Mouse (Mus musculus) hindbrain, postnatal 0 days (tissue): ENCODE measurements around the gene Tmc6. TPM values are rescaled to one million over a fixed set of nuclear protein-coding genes. Genes with fewer than 3 reads are reported as not detected.
"Not testable (repeated sequence)": the region's sequence is repeated elsewhere in the genome, so short reads cannot be mapped to it uniquely, and the experiment has no call there.

ENCODE experiments used
- ATAC-seq: fragments of 200-750 bp; cut with Nextera tagmentation; 2 replicates; pipeline ENCODE4 v1.8.0; 2017; ENCODE audit warnings: mild to moderate bottlenecking, moderate TSS enrichment, moderate library complexity
- DNase-seq: peaks from one replicate; pipeline ENCODE4 v3.0.0-alpha.2; 2015; ENCODE audit warnings: low spot score
- H3K27ac ChIP-seq: fragments of 300-500 bp; sonication (generic); 2 replicates; pipeline ENCODE4 v1.5.1; 2014; ENCODE audit warnings: mild to moderate bottlenecking
- H3K27me3 ChIP-seq: fragments of 300-500 bp; sonication (generic); 2 replicates; pipeline ENCODE4 v1.6.1; 2014; ENCODE audit warnings: low read length, mixed read lengths; ENCODE audit not compliant: insufficient read depth
- H3K36me3 ChIP-seq: fragments of 300-500 bp; sonication (generic); 2 replicates; pipeline ENCODE4 v1.6.1; 2014; ENCODE audit warnings: low read length, mixed read lengths; ENCODE audit not compliant: insufficient read depth
- H3K4me1 ChIP-seq: fragments of 300-500 bp; sonication (generic); 2 replicates; pipeline ENCODE4 v1.6.1; 2014; ENCODE audit warnings: antibody characterized with exemption, low read length, mixed read lengths; ENCODE audit not compliant: insufficient read depth
- H3K4me2 ChIP-seq: fragments of 300-500 bp; sonication (generic); 2 replicates; pipeline ENCODE4 v1.6.1; 2014; ENCODE audit warnings: low read depth, mild to moderate bottlenecking, low read length, moderate library complexity, mixed read lengths
- H3K4me3 ChIP-seq: fragments of 300-500 bp; sonication (generic); 2 replicates; pipeline ENCODE4 v1.5.1; 2014; ENCODE audit warnings: low read length
- H3K9ac ChIP-seq: fragments of 300-500 bp; sonication (generic); replicated peaks from 2 replicates; pipeline ENCODE4 v1.6.1; 2014; ENCODE audit warnings: mild to moderate bottlenecking, low read length, moderate library complexity, mixed read lengths
- H3K9me3 ChIP-seq: fragments of 300-500 bp; sonication (generic); 2 replicates; pipeline ENCODE4 v1.6.1; 2016; ENCODE audit warnings: low read length, mixed read lengths
- CTCF ChIP-seq: IDR thresholded peaks from 2 replicates; pipeline ENCODE4 v1.5.1; 2016; ENCODE audit warnings: antibody characterized with exemption, control low read depth, low read depth
- WGBS: fragments of 180-500 bp; shearing (Covaris S2); extraction: QIAGEN DNeasy Blood & Tissue Kit; methylation state at CpG from one replicate; pipeline ENCODE4 v1.1.7; 2014; 5-methylcytosine and 5-hydroxymethylcytosine counted together
- polyA plus RNA-seq: library from polyadenylated mRNA; unstranded; fragments of >200 nt; fragmentation: Nextera tagmentation; extraction: Ambion mirVana; gene quantifications from 2 replicates; pipeline ENCODE4 v1.2.1, GENCODE M21; 2015
- total RNA-seq: library from RNA; depleted of rRNA; stranded (reverse); fragments of >200 nt; gene quantifications from 2 replicates; pipeline ENCODE4 v1.2.3, GENCODE M21; 2014

Gene Tmc6
- total and polyA plus RNA-seq, 2 experiments from 2014 or later = 3.2 to 4.7 TPM

DNA sequence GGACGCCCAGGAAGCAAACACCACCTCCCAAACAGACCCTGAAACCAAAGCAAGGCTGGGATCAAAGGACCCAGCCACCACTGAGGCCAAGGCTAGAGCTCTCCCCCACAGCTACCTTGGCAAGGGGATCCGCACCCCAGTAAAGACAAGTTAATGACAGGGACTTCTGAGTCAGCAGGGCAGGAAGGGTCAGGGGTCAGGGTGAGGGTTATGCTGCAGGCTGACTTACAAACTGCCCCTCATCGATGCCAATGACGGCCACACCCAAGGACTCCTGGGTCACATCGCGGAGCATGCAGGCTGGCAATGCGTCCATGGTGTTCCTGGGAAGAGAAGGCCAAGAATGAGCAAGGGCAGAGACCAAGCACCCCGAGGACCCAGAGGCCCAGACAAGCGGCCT is 39.9 kb upstream of the Tmc6 start:
- ATAC-seq (no peak), DNase-seq (no peak)
- Histone ChIP-seq H3K4me3 (no peak overlapping the region), H3K9me3 (no peaks in the 10 kb centered on the region), H3K27ac (no peak overlapping the region), H3K36me3 (no peaks in the 10 kb centered on the region), H3K27me3 (no peaks in the 10 kb centered on the region), H3K4me2 (no peak overlapping the region), H3K9ac (no peak overlapping the region), H3K4me1 (peaks cover 9% of the 10 kb centered on the region; the same call in 1 of the 2 replicates)
- 90% methylated on average over 9 of the region's 9 CpGs for WGBS
- TF ChIP-seq CTCF = no peak

DNA sequence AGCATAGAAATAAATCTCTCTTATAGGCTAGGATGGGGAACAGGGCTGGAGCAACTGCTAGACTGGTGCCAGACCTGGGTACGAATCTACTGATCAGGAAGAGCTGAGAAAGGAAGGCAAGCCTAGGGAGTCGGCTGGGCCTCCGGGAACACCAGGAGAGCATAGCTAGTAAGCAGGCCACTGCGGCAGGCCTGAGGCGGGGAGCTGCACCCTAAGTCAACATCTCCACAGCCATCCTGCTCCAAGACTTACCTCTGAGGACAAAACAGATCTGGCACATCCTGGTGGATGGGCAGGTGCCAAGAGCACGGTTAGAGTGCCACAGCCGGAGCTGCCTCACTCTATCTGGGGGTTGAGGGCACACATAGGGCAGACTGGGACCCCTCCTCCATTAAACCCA is 38.2 kb upstream of the Tmc6 start:
- DNase-seq (no peak), ATAC-seq (no peak)
- no peak overlapping the region for H3K9ac ChIP-seq
- H3K36me3 ChIP-seq = no peaks in the 10 kb centered on the region
- H3K4me2 ChIP-seq = no peak overlapping the region
- H3K27me3 ChIP-seq = no peaks in the 10 kb centered on the region
- no peak for TF ChIP-seq CTCF
- H3K4me1 ChIP-seq = 0 out of 2 replicates have a peak, but pooled peaks cover 5% of the 10 kb centered on the region
- no peak overlapping the region for H3K4me3 ChIP-seq
- H3K9me3 ChIP-seq = no peaks in the 10 kb centered on the region
- 93% methylated on average over 7 of the region's 7 CpGs for WGBS
- H3K27ac ChIP-seq = no peak overlapping the region

DNA sequence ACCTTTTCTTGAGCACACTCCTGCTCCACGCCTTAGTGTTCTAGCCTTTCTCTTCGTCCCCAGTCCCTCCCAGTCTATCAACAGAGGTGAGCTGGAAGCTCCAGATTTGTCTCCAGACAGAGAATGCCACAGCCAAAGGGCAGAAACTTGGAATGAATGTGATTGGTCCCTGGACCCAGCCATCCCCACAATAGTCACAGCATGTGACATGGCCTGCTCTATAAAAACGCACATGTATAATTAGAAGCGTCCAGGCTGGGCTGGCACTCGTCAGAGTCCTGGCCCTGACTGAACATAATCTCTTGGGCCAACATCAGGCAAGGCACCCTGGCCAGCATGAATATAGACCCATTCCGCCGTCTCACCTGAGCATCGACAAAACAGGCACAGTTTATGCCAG is 37.1 kb upstream of the Tmc6 start:
- ATAC-seq (no peak), DNase-seq (no peak)
- no peak overlapping the region for H3K4me3 ChIP-seq
- H3K36me3 ChIP-seq = no peaks in the 10 kb centered on the region
- 49% methylated on average over 8 of the region's 8 CpGs for WGBS
- H3K27ac ChIP-seq = no peak overlapping the region
- no peak overlapping the region for H3K9ac ChIP-seq
- H3K4me2 ChIP-seq = no peak overlapping the region
- H3K9me3 ChIP-seq = no peaks in the 10 kb centered on the region
- 0 out of 2 replicates have a peak, but pooled peaks cover 3% of the 10 kb centered on the region for H3K4me1 ChIP-seq
- H3K27me3 ChIP-seq = no peaks in the 10 kb centered on the region
- TF ChIP-seq CTCF = no peak

DNA sequence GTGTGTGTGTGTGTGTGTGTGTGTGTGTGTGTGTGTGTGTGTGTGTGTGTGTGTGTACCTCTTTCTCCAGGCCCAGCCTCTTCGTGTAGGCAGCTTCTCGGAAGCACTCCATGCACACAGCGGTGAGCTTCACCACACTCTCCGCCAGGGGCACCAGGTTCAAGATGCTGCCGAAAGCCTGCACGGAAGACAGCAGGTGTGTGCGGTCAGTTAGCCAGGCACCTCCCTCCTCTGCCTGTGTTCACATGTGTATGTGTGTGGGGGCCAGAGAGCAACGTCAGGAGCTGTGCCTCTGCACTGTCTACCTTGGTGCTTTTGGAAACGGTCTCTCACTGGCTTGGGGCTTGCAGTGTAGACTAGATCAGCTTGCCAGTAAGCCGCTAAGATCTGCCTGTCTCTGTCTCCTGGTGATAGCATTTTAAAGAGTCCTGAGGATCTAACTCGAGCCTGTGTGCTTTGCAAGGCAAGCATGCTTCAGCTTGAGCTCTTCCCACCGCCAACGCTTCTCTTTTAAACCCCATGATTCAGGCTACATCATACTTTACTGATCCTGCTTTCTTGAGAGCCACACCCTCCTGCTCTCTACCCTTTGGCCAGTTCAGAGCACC is 34.5 kb upstream of the Tmc6 start:
- H3K27ac ChIP-seq = no peak overlapping the region
- no peak for TF ChIP-seq CTCF
- 0 out of 2 replicates have a peak, but pooled peaks cover 2% of the 10 kb centered on the region for H3K4me1 ChIP-seq
- 88% methylated on average over 12 of the region's 13 CpGs for WGBS
- no peaks in the 10 kb centered on the region for H3K36me3 ChIP-seq
- DNase-seq (no peak), ATAC-seq (no peak; the same call in 1 of the 2 replicates)
- H3K4me3 ChIP-seq = no peak overlapping the region
- no peak overlapping the region for H3K4me2 ChIP-seq
- H3K9ac ChIP-seq = no peak overlapping the region
- no peaks in the 10 kb centered on the region for H3K9me3 ChIP-seq
- H3K27me3 ChIP-seq = no peaks in the 10 kb centered on the region

DNA sequence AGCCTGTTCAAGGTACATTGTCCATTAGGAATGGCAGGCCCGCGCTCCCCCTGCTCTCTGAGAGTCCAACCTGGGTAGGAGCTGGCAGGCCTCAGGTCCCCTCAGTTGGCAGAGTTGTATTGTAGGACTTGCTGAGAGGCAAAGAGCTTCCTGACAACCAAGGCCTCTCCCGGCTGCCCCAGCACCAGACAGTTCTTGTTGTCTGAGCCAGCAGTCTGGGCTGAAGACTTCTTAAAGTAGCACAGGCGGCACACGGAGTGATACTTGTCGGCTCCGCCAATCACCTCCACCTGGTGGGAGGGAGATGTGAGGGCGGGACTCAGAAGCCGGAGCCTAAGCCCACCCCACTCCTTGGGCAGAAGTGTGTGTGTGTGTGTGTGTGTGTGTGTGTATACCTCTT is 33.9 kb upstream of the Tmc6 start:
- 81% methylated on average over 9 of the region's 9 CpGs for WGBS

DNA sequence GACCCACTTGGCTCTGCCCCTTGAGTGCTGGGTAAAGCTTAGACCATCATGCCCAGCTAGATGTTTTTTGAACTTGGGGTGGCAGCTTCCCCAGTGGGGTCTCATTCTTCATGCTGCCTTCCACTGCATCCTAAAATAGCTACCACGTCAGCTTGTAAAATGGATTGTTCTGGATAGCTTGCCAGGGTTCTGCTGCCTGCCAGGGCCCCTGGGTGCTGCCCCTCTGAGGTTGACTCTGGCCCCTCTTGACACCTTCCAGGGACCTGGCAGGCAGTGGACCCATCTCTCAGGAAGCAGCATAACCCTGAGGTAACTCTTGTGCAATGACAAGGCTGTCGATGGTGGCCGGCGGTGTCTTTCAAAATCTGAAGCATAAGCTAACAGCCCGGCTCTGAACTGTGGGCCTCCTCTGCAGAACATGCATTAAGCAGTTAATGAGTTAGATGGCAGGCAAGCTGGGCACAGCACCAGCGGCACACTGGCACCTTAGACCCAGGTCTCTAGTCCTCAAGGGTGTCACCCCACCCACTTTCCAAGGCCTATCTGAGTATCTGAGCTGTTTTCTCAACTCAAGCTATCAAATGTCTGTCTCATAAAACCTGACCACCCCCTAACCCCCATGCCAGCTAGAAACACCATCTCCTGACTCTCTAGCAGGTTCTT is 32.8 kb upstream of the Tmc6 start:
- no peak overlapping the region for H3K4me3 ChIP-seq
- peaks cover 11% of the 10 kb centered on the region for H3K4me1 ChIP-seq
- H3K36me3 ChIP-seq = no peaks in the 10 kb centered on the region
- H3K9ac ChIP-seq = no peak overlapping the region
- H3K4me2 ChIP-seq = no peak overlapping the region
- no peaks in the 10 kb centered on the region for H3K27me3 ChIP-seq
- WGBS = 85% methylated on average over 6 of the region's 6 CpGs
- no peaks in the 10 kb centered on the region for H3K9me3 ChIP-seq
- ATAC-seq (no peak), DNase-seq (no peak)
- TF ChIP-seq CTCF = no peak
- no peak overlapping the region for H3K27ac ChIP-seq

More for the DNA sequence above, 33.9 kb upstream of the Tmc6 start:
- H3K4me3 ChIP-seq, H3K27ac ChIP-seq, H3K4me2 ChIP-seq, DNase-seq, H3K9me3 ChIP-seq, H3K4me1 ChIP-seq, H3K9ac ChIP-seq, ATAC-seq, H3K36me3 ChIP-seq, H3K27me3 ChIP-seq: not testable (repeated sequence)

DNA sequence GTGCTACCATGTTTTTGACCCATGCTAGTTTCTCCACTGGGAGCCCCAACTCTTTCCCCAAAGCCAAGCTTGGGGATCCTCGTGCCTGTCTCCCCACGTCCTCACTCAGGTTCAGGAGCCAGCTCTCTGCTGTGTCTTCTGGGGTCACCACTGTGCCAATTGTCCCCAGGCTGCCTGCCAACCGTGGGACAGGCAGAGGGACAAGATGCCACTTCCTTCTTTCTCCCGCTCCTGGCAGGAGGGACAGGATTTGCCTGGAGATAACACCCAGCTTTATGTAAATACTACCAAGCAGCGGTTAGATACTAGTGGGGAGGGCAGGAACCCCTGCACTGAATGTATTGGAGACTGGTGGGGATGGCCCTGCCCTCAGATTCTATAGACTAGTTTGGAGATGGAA is 31.9 kb upstream of the Tmc6 start:
- H3K27me3 ChIP-seq = no peaks in the 10 kb centered on the region
- no peak overlapping the region for H3K4me3 ChIP-seq
- H3K4me1 ChIP-seq = peaks cover 12% of the 10 kb centered on the region
- H3K4me2 ChIP-seq = no peak overlapping the region
- no peak overlapping the region for H3K9ac ChIP-seq
- no peaks in the 10 kb centered on the region for H3K9me3 ChIP-seq
- DNase-seq (no peak), ATAC-seq (no peak)
- no peak for TF ChIP-seq CTCF
- WGBS = 56% methylated on average over 5 of the region's 5 CpGs
- H3K27ac ChIP-seq = no peak overlapping the region
- H3K36me3 ChIP-seq = no peaks in the 10 kb centered on the region
